Mouse (Mus musculus): ENCODE data around the gene Rpl13a.

GRCm38 (mm10) chr7:45139904-45140723 is 11.6 kb upstream of the Rpl13a start:
- no peak for TF ChIP-seq CTCF (IDR thresholded peaks at IDR 0.05; ENCODE audit: low read depth, low read length)
- no peak for TF ChIP-seq POLR2A (IDR thresholded peaks at IDR 0.05; ENCODE audit: borderline replicate concordance, low read depth, low read length)

Measured in bone marrow macrophage, adult 2 months (primary cell).